ENCODE assay signal across 9 mouse cellular contexts in the genomic region with DNA sequence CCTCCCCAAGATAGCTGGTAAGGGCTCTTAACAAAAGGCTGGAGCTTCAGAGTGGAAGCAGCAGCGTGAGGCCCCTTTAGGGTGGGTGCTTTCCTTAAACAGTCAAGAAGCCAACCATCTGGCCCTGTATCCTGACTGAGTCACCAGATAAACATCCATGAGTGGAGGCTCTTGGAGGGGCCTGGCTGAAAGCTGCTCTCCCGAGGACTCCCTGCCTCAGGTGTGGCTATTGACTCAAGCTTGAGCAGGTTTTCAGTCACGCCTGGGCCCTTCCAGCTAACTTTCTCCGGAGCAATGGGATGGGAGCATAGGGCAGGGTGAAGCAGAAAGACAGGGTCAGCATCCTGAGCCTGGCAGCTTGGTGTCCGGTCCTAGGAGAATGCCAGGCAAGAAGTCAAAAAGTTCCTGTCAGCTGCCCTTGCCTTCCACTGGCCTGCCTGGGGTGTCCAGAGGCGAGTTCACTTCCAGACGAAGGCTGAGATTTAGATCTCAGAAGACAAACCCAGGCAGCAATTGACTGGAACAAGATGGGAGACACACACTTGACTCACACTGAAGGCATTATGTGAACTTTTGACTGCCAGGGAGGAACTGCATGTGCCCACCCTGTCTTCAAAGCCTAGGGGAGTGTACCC. TPM values are rescaled to one million over a fixed set of nuclear protein-coding genes. Genes with fewer than 3 reads are reported as not detected.
DNase-seq lines count a peak whose midpoint lies in the region; ATAC-seq and TF ChIP-seq lines count a peak whose summit lies in the region.
"Had no signal": no experiment of that assay in that cellular context is flagged by ENCODE, and none has a peak within 500 bp of the region (broad histone marks: within the 10 kb centered on the region; RNA-seq: fewer than 3 reads in every experiment).

No protein-coding gene starts in this region.

- H3K9me3 ChIP-seq in heart, embryonic 13.5 days, result no peaks in the 10 kb centered on the region
- no peaks in the 10 kb centered on the region for H3K9me3 ChIP-seq in MEL (replicated peaks; ENCODE audit: insufficient read depth, low read length)
- H3K9me3 ChIP-seq in hindbrain, embryonic 15.5 days, result no peaks in the 10 kb centered on the region
- no peaks in the 10 kb centered on the region for H3K9me3 ChIP-seq in lung, postnatal 0 days (ENCODE audit: low read length)
- H3K9me3 ChIP-seq: neural tube, embryonic 12.5 days had no signal

- no peak for DNase-seq in heart, postnatal 4 days
- DNase-seq in MEL (ENCODE audit: low read depth, low spot score), result peak; percentile 67
- peak; percentile 96 for DNase-seq in lung, postnatal 0 days (ENCODE audit: low spot score)
- no peak for DNase-seq in right cerebral cortex, postnatal 25 days
- DNase-seq in cerebellum, adult 18-20 months, result no peak
- DNase-seq in testis, postnatal 14 days (ENCODE audit: low spot score), result no peak

- no peaks in the 10 kb centered on the region for H3K27me3 ChIP-seq in heart, embryonic 13.5 days (replicated peaks)
- no peaks in the 10 kb centered on the region for H3K27me3 ChIP-seq in MEL (ENCODE audit: control insufficient read depth in 1 of 2, insufficient read depth in 2 of 2, low read length in 2 of 2)
- no peaks in the 10 kb centered on the region for H3K27me3 ChIP-seq in hindbrain, embryonic 15.5 days
- H3K27me3 ChIP-seq in lung, postnatal 0 days (replicated peaks; ENCODE audit: insufficient read depth, low read length), result no peaks in the 10 kb centered on the region
- H3K27me3 ChIP-seq: neural tube, embryonic 12.5 days had no signal

- H3K4me2 ChIP-seq in heart, embryonic 13.5 days, result peak overlapping the region; percentile 20; the same call in 1 of the 2 replicates
- no peak overlapping the region for H3K4me2 ChIP-seq in hindbrain, embryonic 15.5 days
- H3K4me2 ChIP-seq in lung, postnatal 0 days (replicated peaks; ENCODE audit: low read depth, low read length), result peak overlapping the region; percentile 5; the same call in 1 of the 2 replicates
- H3K4me2 ChIP-seq: neural tube, embryonic 12.5 days had no signal

- no peak for TF ChIP-seq CTCF in MEL (IDR thresholded peaks at IDR 0.05 in 2 of 3, conservative IDR thresholded peaks at IDR 0.05 in 1 of 3; ENCODE audit: control insufficient read depth in 1 of 3, insufficient read depth in 1 of 3, low read depth in 2 of 3, low read length in 3 of 3, poor library complexity in 1 of 3, severe bottlenecking in 1 of 3)
- no peak for TF ChIP-seq CTCF in lung, postnatal 0 days (IDR thresholded peaks at IDR 0.05)

- peak overlapping the region; percentile 50 for H3K9ac ChIP-seq in heart, embryonic 13.5 days
- no peak overlapping the region for H3K9ac ChIP-seq in MEL (ENCODE audit: control insufficient read depth, low read depth, low read length, poor library complexity, severe bottlenecking)
- H3K9ac ChIP-seq in hindbrain, embryonic 15.5 days, result no peak overlapping the region
- no peak overlapping the region for H3K9ac ChIP-seq in lung, postnatal 0 days (replicated peaks; ENCODE audit: low read depth)
- H3K9ac ChIP-seq: neural tube, embryonic 12.5 days had no signal

- H3K27ac ChIP-seq in heart, embryonic 13.5 days (replicated peaks), result peak overlapping the region; percentile 75
- no peak overlapping the region for H3K27ac ChIP-seq in MEL (ENCODE audit: control insufficient read depth, low read depth, low read length)
- H3K27ac ChIP-seq in hindbrain, embryonic 15.5 days (replicated peaks), result peak overlapping the region; percentile 75
- H3K27ac ChIP-seq in lung, postnatal 0 days (ENCODE audit: low read length), result peak overlapping the region; percentile 82
- H3K27ac ChIP-seq: neural tube, embryonic 12.5 days had no signal

- H3K4me3 ChIP-seq in heart, embryonic 13.5 days, result no peak overlapping the region
- H3K4me3 ChIP-seq in MEL (ENCODE audit: control insufficient read depth in 1 of 2, insufficient read depth in 1 of 2, low read depth in 2 of 2, low read length in 2 of 2), result no peak overlapping the region
- no peak overlapping the region for H3K4me3 ChIP-seq in hindbrain, embryonic 15.5 days
- no peak overlapping the region for H3K4me3 ChIP-seq in lung, postnatal 0 days (ENCODE audit: low read depth, low read length)
- H3K4me3 ChIP-seq: neural tube, embryonic 12.5 days had no signal

- 0 out of 4 replicates have a peak, but pooled peaks of 1 of the 2 experiments have one; percentile 11 for TF ChIP-seq EP300 in MEL (IDR thresholded peaks at IDR 0.05; ENCODE audit: low read depth in 1 of 2, low read length in 2 of 2)
- peak; percentile 76 for TF ChIP-seq EP300 in lung, postnatal 0 days (IDR thresholded peaks at IDR 0.05)

- no peak for TF ChIP-seq RAD21 in MEL (IDR thresholded peaks at IDR 0.05; ENCODE audit: low read depth, low read length)

- ATAC-seq in heart, embryonic 13.5 days (ENCODE audit: extremely low read depth, insufficient number of reproducible peaks, low FRiP score, low TSS enrichment), result no peak
- ATAC-seq in hindbrain, embryonic 15.5 days (ENCODE audit: low FRiP score, low read depth), result 0 out of 2 replicates have a peak, but pooled peaks have one; percentile 5
- peak; percentile 89 for ATAC-seq in lung, postnatal 0 days

- peaks cover 66% of the 10 kb centered on the region for H3K4me1 ChIP-seq in heart, embryonic 13.5 days
- H3K4me1 ChIP-seq in MEL (ENCODE audit: control insufficient read depth in 1 of 2, insufficient read depth in 2 of 2, low read length in 2 of 2), result peaks cover 2 to 14% of the 10 kb centered on the region in 2 experiments; a peak in 3 of 4 replicates
- peaks cover 33% of the 10 kb centered on the region for H3K4me1 ChIP-seq in hindbrain, embryonic 15.5 days (replicated peaks)
- H3K4me1 ChIP-seq in lung, postnatal 0 days (ENCODE audit: insufficient read depth, low read depth, low read length), result peaks cover 25% of the 10 kb centered on the region; the same call in 1 of the 2 replicates

- TF ChIP-seq POLR2A in MEL (IDR thresholded peaks at IDR 0.05; ENCODE audit: control insufficient read depth in 1 of 2, insufficient read depth in 1 of 2, low read depth in 1 of 2, low read length in 2 of 2, poor library complexity in 1 of 2), result no peak

- no peaks in the 10 kb centered on the region for H3K79me2 ChIP-seq in MEL (ENCODE audit: control insufficient read depth, insufficient read depth, low read length, poor library complexity)

- no peaks in the 10 kb centered on the region for H3K36me3 ChIP-seq in heart, embryonic 13.5 days
- H3K36me3 ChIP-seq in MEL (ENCODE audit: control insufficient read depth in 1 of 2, insufficient read depth in 2 of 2, low read length in 2 of 2), result peaks cover 0 to 9% of the 10 kb centered on the region in 2 experiments; a peak in 2 of 4 replicates
- no peaks in the 10 kb centered on the region for H3K36me3 ChIP-seq in hindbrain, embryonic 15.5 days
- no peaks in the 10 kb centered on the region for H3K36me3 ChIP-seq in lung, postnatal 0 days (ENCODE audit: insufficient read depth, low read length)
- H3K36me3 ChIP-seq: neural tube, embryonic 12.5 days had no signal

- 37% methylated on average over 7 of the region's 7 CpGs for WGBS in heart, embryonic 13.5 days
- 66% methylated on average over 7 of the region's 7 CpGs for whole genome bisulfite sequencing in hindbrain, embryonic 15.5 days
- 29% methylated on average over 7 of the region's 7 CpGs for WGBS in lung, postnatal 0 days

TF ChIP-seq in MEL, 35 proteins besides CTCF, POLR2A, EP300 and RAD21:
- TF ChIP-seq UBTF (IDR thresholded peaks at IDR 0.05; ENCODE audit: borderline replicate concordance, insufficient read depth, low read depth, low read length) (no peak), KAT2A (conservative IDR thresholded peaks at IDR 0.05; ENCODE audit: low read depth, low read length) (no peak), TAL1 (IDR thresholded peaks at IDR 0.05; ENCODE audit: low read length) (peak; percentile 42; the same call in 1 of the 2 replicates)

RNA-seq across cellular contexts. Expression of a gene that starts 30.4 kb away (rescaled TPM):
- 3.0 and 3.2 TPM in 2 replicates for polyA plus RNA-seq in heart, embryonic 13.5 days (2015; fragmentation: Nextera tagmentation; extraction: Ambion mirVana)
- total RNA-seq in heart, postnatal 4 days (2021), result 10 to 100 TPM; 39.5 to 47.6 TPM
- total RNA-seq in MEL (2012; rRNA removed), result 12.4 and 16.4 TPM in 2 replicates
- polyA plus RNA-seq in MEL (2012; ENCODE audit: insufficient read depth in 1 of 2, insufficient read length in 2 of 2, low read depth in 1 of 2, low replicate concordance in 2 of 2, missing spikeins in 1 of 2), result 10 to 100 TPM in 1 of 2 experiments, not detected in 1; 23.1 TPM
- polyA plus RNA-seq in hindbrain, embryonic 15.5 days (2015; fragmentation: Nextera tagmentation; extraction: Ambion mirVana), result 6.0 and 6.3 TPM in 2 replicates
- 6.9 and 7.2 TPM in 2 replicates for polyA plus RNA-seq in lung, postnatal 0 days (2015; fragmentation: Nextera tagmentation; extraction: Ambion mirVana)

Comparison
In these comparisons a context has a peak if more than half of its experiments do, and no peak if none do; other contexts are left out.
1. DNase-seq: peak in MEL (single experiment) and lung, postnatal 0 days (single experiment); none in heart, postnatal 4 days (single experiment), right cerebral cortex, postnatal 25 days (single experiment), cerebellum, adult 18-20 months (0 of 2) and testis, postnatal 14 days (single experiment).